Mouse (Mus musculus): ENCODE measurements around the gene Fgf2.

- TF ChIP-seq POLR2AphosphoS5 (IDR thresholded peaks at IDR 0.05; ENCODE audit: insufficient replicate concordance, low read depth, low read length) (no peak), GATA1 (IDR thresholded peaks at IDR 0.05; ENCODE audit: borderline replicate concordance, low read length) (no peak)
Measured at GRCm38 (mm10) chr3:37313371-37313770, 34.8 kb upstream of the Fgf2 start.

Measured in G1E (cell line).